Mouse (Mus musculus) kidney, adult 2 months (tissue): ENCODE results near the gene Gm8212. TPM values are rescaled to one million over a fixed set of nuclear protein-coding genes. Genes with fewer than 3 reads are reported as not detected.
"Not testable (repeated sequence)": the region's sequence is repeated elsewhere in the genome, so short reads cannot be mapped to it uniquely, and the experiment has no call there.

Source experiments
- DNase-seq: peaks from one replicate; pipeline ENCODE4 v3.0.0; 2021
- H3K27ac ChIP-seq: fragments of 200-500 bp; 2 replicates; pipeline ENCODE4 v1.5.1; 2012; ENCODE audit warnings: low read depth, low read length, control low read depth, inconsistent platforms; ENCODE audit not compliant: insufficient read depth
- H3K27me3 ChIP-seq: fragments of 200-500 bp; replicated peaks from 2 replicates; pipeline ENCODE4 v1.6.1; 2012; ENCODE audit warnings: mild to moderate bottlenecking, moderate library complexity, low read length, inconsistent platforms; ENCODE audit not compliant: control insufficient read depth, insufficient read depth
- H3K36me3 ChIP-seq: fragments of 200-500 bp; 2 replicates; pipeline ENCODE4 v1.6.1; 2012; ENCODE audit warnings: mild to moderate bottlenecking, moderate library complexity, low read length, inconsistent platforms; ENCODE audit not compliant: control insufficient read depth, insufficient read depth
- H3K4me1 ChIP-seq: fragments of 200-500 bp; 2 replicates; pipeline ENCODE4 v1.6.1; 2011; ENCODE audit warnings: low read length; ENCODE audit not compliant: control insufficient read depth, insufficient read depth
- H3K4me3 ChIP-seq: fragments of 200-500 bp; 2 replicates; pipeline ENCODE4 v1.5.1; 2011; ENCODE audit warnings: mild to moderate bottlenecking, low read depth, low read length, control low read depth; ENCODE audit not compliant: insufficient read depth
- CTCF ChIP-seq: fragments of 200-500 bp; conservative IDR thresholded peaks from 2 replicates; pipeline ENCODE4 v1.5.1; 2011; ENCODE audit warnings: low read depth, mild to moderate bottlenecking, control low read depth, low read length, moderate library complexity, mixed read lengths; ENCODE audit not compliant: insufficient read depth, insufficient read length
- POLR2A ChIP-seq: fragments of 200-500 bp; IDR thresholded peaks from one replicate; pipeline ENCODE4 v1.6.1; 2011; ENCODE audit warnings: low read depth, low read length, control low read depth
- WGBS: fragments of 180-500 bp; shearing (Covaris S2); methylation state at CpG from one replicate; pipeline ENCODE4 v1.1.7; 2018; 5-methylcytosine and 5-hydroxymethylcytosine counted together
- polyA plus RNA-seq: library from polyadenylated mRNA; depleted of rRNA; stranded (reverse); fragments of >200 nt; gene quantifications from 2 replicates; pipeline ENCODE4 v1.2.3, GENCODE M21; 2012; rRNA removed

Gene Gm8212
- polyA plus RNA-seq, result not detected in 2 replicates

DNA sequence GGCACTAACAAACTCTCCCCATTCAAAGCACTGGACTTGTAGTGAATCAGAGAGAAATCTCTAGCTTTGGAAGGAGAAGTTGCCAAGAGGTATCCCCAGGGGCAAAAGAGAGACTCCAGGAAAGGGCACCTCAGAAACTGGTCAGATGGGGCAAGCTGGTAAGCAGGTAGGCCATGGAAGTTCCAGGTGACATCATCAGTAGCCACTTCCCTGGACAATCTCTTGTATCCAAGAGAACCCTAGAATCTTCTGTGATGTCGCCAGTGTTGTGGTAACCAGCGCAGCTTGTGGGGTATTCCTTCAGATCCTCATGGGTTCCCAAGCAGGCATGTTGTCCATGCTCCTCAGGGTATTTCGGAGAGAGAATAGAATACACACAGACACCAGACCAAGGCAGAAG is at the start of gene Gm8212:
Gm8212 (plus strand) TSS at position 301 of the 400 bp plus-strand sequence.
- not testable (repeated sequence) for H3K27ac ChIP-seq, H3K27me3 ChIP-seq, DNase-seq, H3K36me3 ChIP-seq, H3K4me3 ChIP-seq, H3K4me1 ChIP-seq
- WGBS, result 94% methylated on average over 2 of the region's 3 CpGs

DNA sequence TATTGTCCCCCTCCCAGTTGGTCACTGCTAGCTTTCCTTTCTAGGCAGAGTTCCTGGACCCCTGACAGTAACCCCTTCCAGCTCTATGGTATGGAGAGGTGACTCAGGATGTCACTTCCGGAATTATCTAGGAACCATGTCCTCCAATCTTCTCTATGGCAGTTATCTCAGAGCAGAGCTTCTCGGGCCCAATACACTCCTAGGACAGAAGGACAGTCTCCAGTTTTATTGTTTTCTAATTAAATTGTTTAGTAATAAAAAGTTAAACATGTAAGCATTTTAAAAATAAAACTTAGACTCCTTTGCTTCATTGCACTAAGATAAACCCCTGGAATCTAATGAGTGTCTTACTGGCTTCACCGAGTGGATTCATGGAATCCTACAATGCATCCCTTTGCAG is 15.7 kb downstream of the Gm8212 start, which contains the start of gene 4930503E14Rik:
4930503E14Rik (minus strand) TSS at position 101 of the 400 bp plus-strand sequence.
- not testable (repeated sequence) for H3K4me3 ChIP-seq, DNase-seq, H3K27me3 ChIP-seq, H3K27ac ChIP-seq, H3K4me1 ChIP-seq, H3K36me3 ChIP-seq
- WGBS, result 82% methylated on average over 3 of the region's 3 CpGs

DNA sequence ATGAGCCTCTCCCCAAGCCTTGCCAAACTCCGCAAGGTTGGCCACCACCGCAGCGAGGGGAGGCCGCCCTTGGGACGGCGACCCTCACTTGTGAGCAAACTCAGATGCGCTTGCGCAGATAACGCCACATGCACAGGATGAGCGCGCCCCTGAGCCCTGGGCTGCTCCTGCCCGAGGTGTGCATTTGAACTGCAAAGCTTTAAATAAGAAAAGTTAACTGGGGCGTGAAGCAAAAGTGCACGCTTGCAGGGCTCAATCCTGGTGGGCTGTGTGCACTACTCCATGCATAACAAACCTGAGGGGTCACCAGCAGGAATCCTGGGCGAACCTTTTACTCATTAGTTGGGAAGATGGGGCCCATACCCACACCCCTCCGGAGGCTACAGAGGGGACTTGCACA is 50.6 kb downstream of the Gm8212 start:
- H3K4me3 ChIP-seq, result no peak overlapping the region
- no peaks in the 10 kb centered on the region for H3K36me3 ChIP-seq
- DNase-seq, result no peak
- WGBS, result 74% methylated on average over 16 of the region's 16 CpGs
- H3K27me3 ChIP-seq, result no peaks in the 10 kb centered on the region
- no peak overlapping the region for H3K27ac ChIP-seq
- TF ChIP-seq POLR2A, result no peak
- no peak for TF ChIP-seq CTCF
- no peaks in the 10 kb centered on the region for H3K4me1 ChIP-seq

Other genes with a start within 250 kb of the Gm8212 start
- not detected in 2 replicates for gene Ang5, start 240.6 kb upstream of the Gm8212 start, polyA plus RNA-seq
- not detected in 2 replicates for gene Ang6, start 195.4 kb upstream of the Gm8212 start, polyA plus RNA-seq
- gene Ear2, start 95.0 kb upstream of the Gm8212 start, polyA plus RNA-seq, result 4.8 and 5.4 TPM in 2 replicates
- gene Gm3327, start 73.8 kb upstream of the Gm8212 start, polyA plus RNA-seq, result not detected in 2 replicates
- 0.06 TPM in 1 of 2 replicates, not detected in the other for gene 4930503E14Rik, start 15.6 kb downstream of the Gm8212 start, polyA plus RNA-seq
- gene Gm8220, start 87.9 kb downstream of the Gm8212 start, polyA plus RNA-seq, result not detected in 2 replicates
- gene Gm5930, start 140.9 kb downstream of the Gm8212 start, polyA plus RNA-seq, result not detected in 2 replicates
- gene Gm8229, start 167.7 kb downstream of the Gm8212 start, polyA plus RNA-seq, result not detected in 2 replicates
- gene Gm3371, start 213.0 kb downstream of the Gm8212 start, polyA plus RNA-seq, result not detected in 2 replicates
- gene Gm8232, start 236.0 kb downstream of the Gm8212 start, polyA plus RNA-seq, result not detected in 2 replicates